Mouse (Mus musculus): ENCODE results near the gene Mms22l. TPM values are rescaled to one million over a fixed set of nuclear protein-coding genes. Genes with fewer than 3 reads are reported as not detected.

Mms22l gene
- polyA plus RNA-seq, 1 experiment from 2014 or later, result 6.2 TPM

- Histone ChIP-seq H3K27ac (no peak overlapping the region), H3K9me3 (no peaks in the 10 kb centered on the region), H3K4me1 (no peaks in the 10 kb centered on the region), H3K9ac (no peak overlapping the region), H3K36me3 (replicated peaks) (no peaks in the 10 kb centered on the region), H3K4me2 (no peak overlapping the region), H3K4me3 (no peak overlapping the region), H3K27me3 (replicated peaks) (no peaks in the 10 kb centered on the region)
- WGBS, result 97% methylated on average over 5 of the region's 5 CpGs
- no peak for ATAC-seq (replicated peaks)
These were observed 81.3 kb downstream of the Mms22l start for GRCm38 (mm10) chr4:24577594-24577993.

GRCm38 (mm10) chr4:24582295-24582694 lies 86.0 kb downstream of the Mms22l start:
- Histone ChIP-seq H3K27me3 (replicated peaks) (no peaks in the 10 kb centered on the region), H3K36me3 (replicated peaks) (no peaks in the 10 kb centered on the region), H3K27ac (no peak overlapping the region), H3K9me3 (no peaks in the 10 kb centered on the region), H3K4me2 (no peak overlapping the region), H3K4me3 (no peak overlapping the region), H3K9ac (no peak overlapping the region), H3K4me1 (no peaks in the 10 kb centered on the region)
- 75% methylated on average over 1 of the region's 1 CpGs for WGBS
- no peak for ATAC-seq (replicated peaks)

- 37% methylated on average over 3 of the region's 3 CpGs for WGBS
- Histone ChIP-seq H3K27ac (no peak overlapping the region), H3K9ac (no peak overlapping the region), H3K4me3 (no peak overlapping the region), H3K36me3 (replicated peaks) (no peaks in the 10 kb centered on the region), H3K4me1 (no peaks in the 10 kb centered on the region), H3K4me2 (no peak overlapping the region), H3K9me3 (no peaks in the 10 kb centered on the region), H3K27me3 (replicated peaks) (no peaks in the 10 kb centered on the region)
- ATAC-seq (replicated peaks), result no peak
These were observed 87.7 kb downstream of the Mms22l start for GRCm38 (mm10) chr4:24583997-24584396.

- Histone ChIP-seq H3K9me3 (no peaks in the 10 kb centered on the region), H3K4me2 (no peak overlapping the region), H3K36me3 (replicated peaks) (no peaks in the 10 kb centered on the region), H3K4me1 (no peaks in the 10 kb centered on the region), H3K9ac (no peak overlapping the region), H3K4me3 (no peak overlapping the region), H3K27me3 (replicated peaks) (no peaks in the 10 kb centered on the region), H3K27ac (no peak overlapping the region)
- ATAC-seq (replicated peaks), result no peak
These were observed 98.6 kb downstream of the Mms22l start for GRCm38 (mm10) chr4:24594824-24595223.

- Histone ChIP-seq H3K9ac (no peak overlapping the region), H3K4me2 (no peak overlapping the region), H3K9me3 (no peaks in the 10 kb centered on the region), H3K4me1 (no peaks in the 10 kb centered on the region), H3K27me3 (replicated peaks) (no peaks in the 10 kb centered on the region), H3K4me3 (no peak overlapping the region), H3K27ac (no peak overlapping the region), H3K36me3 (replicated peaks) (no peaks in the 10 kb centered on the region)
- no peak for ATAC-seq (replicated peaks)
- 89% methylated on average over 6 of the region's 6 CpGs for WGBS
These were observed 100.8 kb downstream of the Mms22l start for GRCm38 (mm10) chr4:24596942-24597611.

GRCm38 (mm10) chr4:24598637-24599036 lies 102.4 kb downstream of the Mms22l start:
- 63% methylated on average over 1 of the region's 1 CpGs for WGBS
- no peak overlapping the region for H3K4me2 ChIP-seq
- ATAC-seq (replicated peaks), result no peak
- no peak overlapping the region for H3K9ac ChIP-seq
- H3K36me3 ChIP-seq (replicated peaks), result no peaks in the 10 kb centered on the region
- no peaks in the 10 kb centered on the region for H3K9me3 ChIP-seq
- no peaks in the 10 kb centered on the region for H3K4me1 ChIP-seq
- H3K27me3 ChIP-seq (replicated peaks), result no peaks in the 10 kb centered on the region
- H3K27ac ChIP-seq, result no peak overlapping the region
- no peak overlapping the region for H3K4me3 ChIP-seq

GRCm38 (mm10) chr4:24601711-24602110 lies 105.5 kb downstream of the Mms22l start:
- H3K27me3 ChIP-seq (replicated peaks), result no peaks in the 10 kb centered on the region
- H3K27ac ChIP-seq, result no peak overlapping the region
- WGBS, result 85% methylated on average over 6 of the region's 6 CpGs
- no peaks in the 10 kb centered on the region for H3K4me1 ChIP-seq
- H3K9ac ChIP-seq, result no peak overlapping the region
- H3K9me3 ChIP-seq, result no peaks in the 10 kb centered on the region
- no peak overlapping the region for H3K4me2 ChIP-seq
- no peaks in the 10 kb centered on the region for H3K36me3 ChIP-seq (replicated peaks)
- ATAC-seq (replicated peaks), result no peak
- no peak overlapping the region for H3K4me3 ChIP-seq

- H3K9ac ChIP-seq, result no peak overlapping the region
- no peaks in the 10 kb centered on the region for H3K9me3 ChIP-seq
- no peaks in the 10 kb centered on the region for H3K4me1 ChIP-seq
- no peak overlapping the region for H3K4me2 ChIP-seq
- no peak for ATAC-seq (replicated peaks)
- no peaks in the 10 kb centered on the region for H3K27me3 ChIP-seq (replicated peaks)
- no peaks in the 10 kb centered on the region for H3K36me3 ChIP-seq (replicated peaks)
- no peak overlapping the region for H3K27ac ChIP-seq
- H3K4me3 ChIP-seq, result no peak overlapping the region
- WGBS, result 93% methylated on average over 3 of the region's 3 CpGs
These were observed 112.8 kb downstream of the Mms22l start for GRCm38 (mm10) chr4:24609085-24609484.

- no peaks in the 10 kb centered on the region for H3K36me3 ChIP-seq (replicated peaks)
- no peaks in the 10 kb centered on the region for H3K9me3 ChIP-seq
- H3K27me3 ChIP-seq (replicated peaks), result no peaks in the 10 kb centered on the region
- H3K27ac ChIP-seq, result no peak overlapping the region
- H3K4me2 ChIP-seq, result no peak overlapping the region
- H3K9ac ChIP-seq, result no peak overlapping the region
- 97% methylated on average over 2 of the region's 2 CpGs for WGBS
- no peak overlapping the region for H3K4me3 ChIP-seq
- ATAC-seq (replicated peaks), result no peak
- no peaks in the 10 kb centered on the region for H3K4me1 ChIP-seq
These were observed 113.3 kb downstream of the Mms22l start for GRCm38 (mm10) chr4:24609564-24609963.

- Histone ChIP-seq H3K36me3 (replicated peaks) (no peaks in the 10 kb centered on the region), H3K4me2 (no peak overlapping the region), H3K4me3 (no peak overlapping the region), H3K9ac (no peak overlapping the region), H3K4me1 (no peaks in the 10 kb centered on the region), H3K9me3 (no peaks in the 10 kb centered on the region), H3K27ac (no peak overlapping the region), H3K27me3 (replicated peaks) (no peaks in the 10 kb centered on the region)
- ATAC-seq (replicated peaks), result no peak
- 84% methylated on average over 6 of the region's 6 CpGs for WGBS
These were observed 123.8 kb downstream of the Mms22l start for GRCm38 (mm10) chr4:24620005-24620404.

- no peak for ATAC-seq (replicated peaks)
- WGBS, result 92% methylated on average over 5 of the region's 5 CpGs
- H3K4me1 ChIP-seq, result no peaks in the 10 kb centered on the region
- H3K9me3 ChIP-seq, result no peaks in the 10 kb centered on the region
- H3K9ac ChIP-seq, result no peak overlapping the region
- no peaks in the 10 kb centered on the region for H3K27me3 ChIP-seq (replicated peaks)
- no peak overlapping the region for H3K4me2 ChIP-seq
- H3K36me3 ChIP-seq (replicated peaks), result no peaks in the 10 kb centered on the region
- no peak overlapping the region for H3K27ac ChIP-seq
- no peak overlapping the region for H3K4me3 ChIP-seq
These were observed 124.2 kb downstream of the Mms22l start for GRCm38 (mm10) chr4:24620440-24620839.

- Histone ChIP-seq H3K9ac (no peak overlapping the region), H3K9me3 (no peaks in the 10 kb centered on the region), H3K36me3 (replicated peaks) (no peaks in the 10 kb centered on the region), H3K4me1 (no peaks in the 10 kb centered on the region), H3K4me3 (no peak overlapping the region), H3K27me3 (replicated peaks) (no peaks in the 10 kb centered on the region), H3K4me2 (no peak overlapping the region), H3K27ac (no peak overlapping the region)
- ATAC-seq (replicated peaks), result no peak
- WGBS, result 62% methylated on average over 9 of the region's 9 CpGs
These were observed 125.4 kb downstream of the Mms22l start for GRCm38 (mm10) chr4:24621422-24622187.
